Mouse (Mus musculus): ENCODE measurements around the gene Tmem231. TPM values are rescaled to one million over a fixed set of nuclear protein-coding genes. Genes with fewer than 3 reads are reported as not detected.

The Tmem231 gene
- polyA plus RNA-seq, 1 experiment = 4.5 TPM

- no peak overlapping the region for H3K4me2 ChIP-seq (ENCODE audit: low read depth)
- H3K79me2 ChIP-seq (ENCODE audit: control insufficient read depth, insufficient read depth) = no peaks in the 10 kb centered on the region
- H3K4me3 ChIP-seq = no peak overlapping the region
- no peak overlapping the region for H3ac ChIP-seq (ENCODE audit: control insufficient read depth, insufficient read length)
- peaks cover 5% of the 10 kb centered on the region for H3K36me3 ChIP-seq (ENCODE audit: control insufficient read depth, insufficient read depth)
- no peaks in the 10 kb centered on the region for H3K27me3 ChIP-seq (ENCODE audit: control insufficient read depth, insufficient read depth, insufficient read length)
- TF ChIP-seq USF1 (IDR thresholded peaks at IDR 0.05; ENCODE audit: low read depth) (no peak), CEBPB (IDR thresholded peaks at IDR 0.05; ENCODE audit: insufficient read depth, poor library complexity, severe bottlenecking) (no peak), TCF3 (IDR thresholded peaks at IDR 0.05; ENCODE audit: insufficient read length, low read depth) (no peak), POLR2A (IDR thresholded peaks at IDR 0.05; ENCODE audit: insufficient read length, low read depth) (no peak), SRF (IDR thresholded peaks at IDR 0.05; ENCODE audit: control insufficient read depth, insufficient read length, low read depth) (no peak), MAX (IDR thresholded peaks at IDR 0.05; ENCODE audit: low read depth) (no peak), POLR2AphosphoS2 (IDR thresholded peaks at IDR 0.05; ENCODE audit: insufficient read length, low read depth) (no peak), MYOG (IDR thresholded peaks at IDR 0.05; ENCODE audit: control insufficient read depth in 1 of 3, insufficient read depth in 1 of 3, insufficient read length in 2 of 3, low read depth in 2 of 3) (no peak), E2F4 (IDR thresholded peaks at IDR 0.05; ENCODE audit: insufficient read depth) (no peak), TCF12 (IDR thresholded peaks at IDR 0.05; ENCODE audit: insufficient read depth, poor library complexity, severe bottlenecking) (no peak), MYOD1 (IDR thresholded peaks at IDR 0.05; ENCODE audit: control insufficient read depth in 1 of 3, insufficient read length in 2 of 3, low read depth in 2 of 3) (no peak), REST (IDR thresholded peaks at IDR 0.05; ENCODE audit: insufficient read depth, insufficient read length) (no peak)
Observed at GRCm38 (mm10) chr8:111868664-111869063, 65.0 kb downstream of the Tmem231 start.

GRCm38 (mm10) chr8:111865857-111866256 is 67.8 kb downstream of the Tmem231 start:
- Histone ChIP-seq H3K36me3 (ENCODE audit: control insufficient read depth, insufficient read depth) (peaks cover 5% of the 10 kb centered on the region), H3ac (ENCODE audit: control insufficient read depth, insufficient read length) (no peak overlapping the region), H3K4me3 (no peak overlapping the region), H3K4me2 (ENCODE audit: low read depth) (no peak overlapping the region), H3K79me2 (ENCODE audit: control insufficient read depth, insufficient read depth) (no peaks in the 10 kb centered on the region), H3K27me3 (ENCODE audit: control insufficient read depth, insufficient read depth, insufficient read length) (no peaks in the 10 kb centered on the region)
- TF ChIP-seq USF1 (IDR thresholded peaks at IDR 0.05; ENCODE audit: low read depth) (no peak), MAX (IDR thresholded peaks at IDR 0.05; ENCODE audit: low read depth) (no peak), POLR2A (IDR thresholded peaks at IDR 0.05; ENCODE audit: insufficient read length, low read depth) (no peak), CEBPB (IDR thresholded peaks at IDR 0.05; ENCODE audit: insufficient read depth, poor library complexity, severe bottlenecking) (no peak), MYOG (IDR thresholded peaks at IDR 0.05; ENCODE audit: control insufficient read depth in 1 of 3, insufficient read depth in 1 of 3, insufficient read length in 2 of 3, low read depth in 2 of 3) (no peak), POLR2AphosphoS2 (IDR thresholded peaks at IDR 0.05; ENCODE audit: insufficient read length, low read depth) (no peak), E2F4 (IDR thresholded peaks at IDR 0.05; ENCODE audit: insufficient read depth) (no peak), TCF3 (IDR thresholded peaks at IDR 0.05; ENCODE audit: insufficient read length, low read depth) (no peak), REST (IDR thresholded peaks at IDR 0.05; ENCODE audit: insufficient read depth, insufficient read length) (no peak), TCF12 (IDR thresholded peaks at IDR 0.05; ENCODE audit: insufficient read depth, poor library complexity, severe bottlenecking) (no peak), SRF (IDR thresholded peaks at IDR 0.05; ENCODE audit: control insufficient read depth, insufficient read length, low read depth) (no peak), MYOD1 (IDR thresholded peaks at IDR 0.05; ENCODE audit: control insufficient read depth in 1 of 3, insufficient read length in 2 of 3, low read depth in 2 of 3) (no peak)

- peaks cover 5% of the 10 kb centered on the region for H3K36me3 ChIP-seq (ENCODE audit: control insufficient read depth, insufficient read depth)
- H3K4me2 ChIP-seq (ENCODE audit: low read depth) = no peak overlapping the region
Observed at GRCm38 (mm10) chr8:111865130-111865852, 68.4 kb downstream of the Tmem231 start.

GRCm38 (mm10) chr8:111864648-111865047 is 69.0 kb downstream of the Tmem231 start:
- Histone ChIP-seq H3K27me3 (ENCODE audit: control insufficient read depth, insufficient read depth, insufficient read length) (no peaks in the 10 kb centered on the region), H3K36me3 (ENCODE audit: control insufficient read depth, insufficient read depth) (peaks cover 5% of the 10 kb centered on the region), H3K4me2 (ENCODE audit: low read depth) (no peak overlapping the region), H3K79me2 (ENCODE audit: control insufficient read depth, insufficient read depth) (no peaks in the 10 kb centered on the region), H3K4me3 (no peak overlapping the region), H3ac (ENCODE audit: control insufficient read depth, insufficient read length) (no peak overlapping the region)
- no peak for TF ChIP-seq REST (IDR thresholded peaks at IDR 0.05; ENCODE audit: insufficient read depth, insufficient read length)
- no peak for TF ChIP-seq SRF (IDR thresholded peaks at IDR 0.05; ENCODE audit: control insufficient read depth, insufficient read length, low read depth)
- no peak for TF ChIP-seq MYOG (IDR thresholded peaks at IDR 0.05; ENCODE audit: control insufficient read depth in 1 of 3, insufficient read depth in 1 of 3, insufficient read length in 2 of 3, low read depth in 2 of 3)
- no peak for TF ChIP-seq USF1 (IDR thresholded peaks at IDR 0.05; ENCODE audit: low read depth)
- no peak for TF ChIP-seq E2F4 (IDR thresholded peaks at IDR 0.05; ENCODE audit: insufficient read depth)
- TF ChIP-seq CEBPB (IDR thresholded peaks at IDR 0.05; ENCODE audit: insufficient read depth, poor library complexity, severe bottlenecking) = no peak
- no peak for TF ChIP-seq MAX (IDR thresholded peaks at IDR 0.05; ENCODE audit: low read depth)
- TF ChIP-seq POLR2A (IDR thresholded peaks at IDR 0.05; ENCODE audit: insufficient read length, low read depth) = no peak
- no peak for TF ChIP-seq MYOD1 (IDR thresholded peaks at IDR 0.05; ENCODE audit: control insufficient read depth in 1 of 3, insufficient read length in 2 of 3, low read depth in 2 of 3)
- no peak for TF ChIP-seq POLR2AphosphoS2 (IDR thresholded peaks at IDR 0.05; ENCODE audit: insufficient read length, low read depth)
- no peak for TF ChIP-seq TCF3 (IDR thresholded peaks at IDR 0.05; ENCODE audit: insufficient read length, low read depth)
- TF ChIP-seq TCF12 (IDR thresholded peaks at IDR 0.05; ENCODE audit: insufficient read depth, poor library complexity, severe bottlenecking) = no peak

More at GRCm38 (mm10) chr8:111865130-111865852, 68.4 kb downstream of the Tmem231 start:
- TF ChIP-seq USF1 (IDR thresholded peaks at IDR 0.05; ENCODE audit: low read depth) (no peak), POLR2A (IDR thresholded peaks at IDR 0.05; ENCODE audit: insufficient read length, low read depth) (no peak), MYOD1 (IDR thresholded peaks at IDR 0.05; ENCODE audit: control insufficient read depth in 1 of 3, insufficient read length in 2 of 3, low read depth in 2 of 3) (no peak), POLR2AphosphoS2 (IDR thresholded peaks at IDR 0.05; ENCODE audit: insufficient read length, low read depth) (no peak), SRF (IDR thresholded peaks at IDR 0.05; ENCODE audit: control insufficient read depth, insufficient read length, low read depth) (no peak), MAX (IDR thresholded peaks at IDR 0.05; ENCODE audit: low read depth) (no peak), E2F4 (IDR thresholded peaks at IDR 0.05; ENCODE audit: insufficient read depth) (no peak), REST (IDR thresholded peaks at IDR 0.05; ENCODE audit: insufficient read depth, insufficient read length) (no peak), TCF3 (IDR thresholded peaks at IDR 0.05; ENCODE audit: insufficient read length, low read depth) (no peak), CEBPB (IDR thresholded peaks at IDR 0.05; ENCODE audit: insufficient read depth, poor library complexity, severe bottlenecking) (no peak), MYOG (IDR thresholded peaks at IDR 0.05; ENCODE audit: control insufficient read depth in 1 of 3, insufficient read depth in 1 of 3, insufficient read length in 2 of 3, low read depth in 2 of 3) (no peak), TCF12 (IDR thresholded peaks at IDR 0.05; ENCODE audit: insufficient read depth, poor library complexity, severe bottlenecking) (no peak)
- H3ac ChIP-seq (ENCODE audit: control insufficient read depth, insufficient read length) = no peak overlapping the region
- no peaks in the 10 kb centered on the region for H3K27me3 ChIP-seq (ENCODE audit: control insufficient read depth, insufficient read depth, insufficient read length)
- H3K4me3 ChIP-seq = no peak overlapping the region
- no peaks in the 10 kb centered on the region for H3K79me2 ChIP-seq (ENCODE audit: control insufficient read depth, insufficient read depth)

Measured in myocyte (in vitro differentiated cells).